Mouse (Mus musculus) ES-Bruce4 (cell line): ENCODE measurements around the gene Mgat3. TPM values are rescaled to one million over a fixed set of nuclear protein-coding genes. Genes with fewer than 3 reads are reported as not detected.
A peak's percentile ranks its signal among the peaks of the same experiment; 100 is the strongest.

ENCODE experiments used
- H3K27ac ChIP-seq: 2 replicates; pipeline ENCODE4 v1.5.1; 2012; ENCODE audit warnings: low read length, inconsistent platforms; ENCODE audit not compliant: insufficient read depth
- H3K27me3 ChIP-seq: 2 replicates; pipeline ENCODE4 v1.6.1; 2012; ENCODE audit warnings: mild to moderate bottlenecking, low read length, inconsistent platforms; ENCODE audit not compliant: control insufficient read depth, poor library complexity, insufficient read depth, severe bottlenecking
- H3K36me3 ChIP-seq: 2 replicates; pipeline ENCODE4 v1.6.1; 2012; ENCODE audit warnings: inconsistent platforms, mild to moderate bottlenecking, low read length, moderate library complexity; ENCODE audit not compliant: control insufficient read depth, poor library complexity, insufficient read depth, severe bottlenecking
- H3K4me1 ChIP-seq: one replicate; pipeline ENCODE4 v1.8.1; 2011; ENCODE audit warnings: low read length; ENCODE audit not compliant: control insufficient read depth, insufficient read depth
- H3K4me3 ChIP-seq: 2 replicates; pipeline ENCODE4 v1.5.1; 2011; ENCODE audit warnings: low read depth, mild to moderate bottlenecking, low read length
- H3K9ac ChIP-seq: 2 replicates; pipeline ENCODE4 v1.6.1; 2012; ENCODE audit warnings: low read depth, mild to moderate bottlenecking, inconsistent platforms; ENCODE audit not compliant: poor library complexity, severe bottlenecking
- H3K9me3 ChIP-seq: replicated peaks from 2 replicates; pipeline ENCODE4 v1.6.1; 2012; ENCODE audit warnings: mild to moderate bottlenecking, low read length, inconsistent platforms; ENCODE audit not compliant: control insufficient read depth, poor library complexity, insufficient read depth, severe bottlenecking
- CTCF ChIP-seq: IDR thresholded peaks from one replicate; pipeline ENCODE4 v1.8.1; 2011; ENCODE audit warnings: low read depth, low read length
- EP300 ChIP-seq: IDR thresholded peaks from 2 replicates; pipeline ENCODE4 v1.6.1; 2011; ENCODE audit warnings: low read depth, low read length; ENCODE audit not compliant: insufficient read depth
- POLR2A ChIP-seq: IDR thresholded peaks from one replicate; pipeline ENCODE4 v1.8.1; 2011; ENCODE audit warnings: low read length; ENCODE audit not compliant: insufficient read depth
- polyA plus RNA-seq: library from polyadenylated mRNA; stranded (reverse); fragments of >200 nt; gene quantifications from 2 replicates; pipeline ENCODE4 v1.2.4, GENCODE M21; 2011; ENCODE audit warnings: low read depth; ENCODE audit not compliant: missing spikeins, insufficient read depth, insufficient read length

Mgat3 gene
- polyA plus RNA-seq, 1 experiment = 6.2 TPM

DNA sequence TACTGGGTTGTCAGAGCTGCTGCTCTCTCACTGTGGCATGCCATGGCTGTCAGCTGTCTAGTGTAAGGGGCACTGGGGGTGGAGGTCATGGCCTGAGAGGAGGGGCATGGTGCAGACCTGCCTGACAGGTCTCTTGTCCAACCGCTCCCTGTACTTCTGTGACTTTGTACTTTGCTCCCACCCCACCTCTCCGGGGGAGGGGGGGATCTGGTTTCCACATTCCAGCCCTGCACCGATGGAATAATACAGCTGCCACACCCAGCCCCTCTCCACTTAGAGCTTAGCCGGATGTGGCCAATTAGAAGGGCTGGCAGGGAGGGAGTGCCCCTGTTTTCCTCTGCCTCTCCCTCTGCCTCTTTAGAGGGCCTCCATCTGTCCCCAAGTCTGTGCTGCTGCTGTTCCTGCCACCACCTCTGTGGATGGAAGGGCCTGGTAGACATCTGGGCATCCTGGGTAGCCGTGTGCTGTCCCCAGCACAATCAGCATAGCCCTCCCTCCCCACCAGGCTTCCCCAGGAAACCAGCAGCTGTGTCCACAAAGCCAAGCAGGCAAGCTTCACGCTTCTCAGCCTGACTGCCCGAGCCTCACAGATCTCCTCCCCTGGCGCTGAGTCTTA is 14.1 kb upstream of the Mgat3 start:
- no peak overlapping the region for H3K9ac ChIP-seq
- H3K36me3 ChIP-seq = no peaks in the 10 kb centered on the region; the same call in 1 of the 2 replicates
- H3K4me1 ChIP-seq = peaks cover 6% of the 10 kb centered on the region
- H3K27me3 ChIP-seq = no peaks in the 10 kb centered on the region
- no peaks in the 10 kb centered on the region for H3K9me3 ChIP-seq
- no peak for TF ChIP-seq CTCF
- peak; percentile 83 for TF ChIP-seq EP300
- no peak overlapping the region for H3K4me3 ChIP-seq
- H3K27ac ChIP-seq = peak overlapping the region; percentile 65

DNA sequence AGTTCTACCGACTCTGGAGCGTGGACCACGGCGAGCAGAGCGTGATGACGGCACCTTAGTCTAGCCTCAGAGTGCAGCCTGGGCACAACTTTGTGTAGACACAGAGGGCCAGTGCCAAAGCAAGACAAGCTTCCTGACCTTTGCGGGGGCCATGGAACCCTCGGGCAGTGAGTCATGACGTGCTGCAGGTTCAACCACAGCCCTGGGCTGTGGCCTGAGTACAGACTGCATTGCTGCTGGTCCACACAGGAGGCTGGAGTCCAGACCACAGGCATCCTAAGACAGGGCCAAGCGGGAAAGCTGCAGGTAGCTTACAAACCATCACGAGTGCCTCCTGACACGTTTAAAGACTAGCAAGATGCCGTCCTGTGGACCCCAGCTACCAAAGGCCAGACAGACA is 13.3 kb upstream of the Mgat3 start:
- Histone ChIP-seq H3K27ac (peak overlapping the region; percentile 65), H3K4me3 (no peak overlapping the region), H3K36me3 (no peaks in the 10 kb centered on the region; the same call in 1 of the 2 replicates), H3K9ac (no peak overlapping the region), H3K9me3 (no peaks in the 10 kb centered on the region), H3K4me1 (peaks cover 6% of the 10 kb centered on the region), H3K27me3 (no peaks in the 10 kb centered on the region)
- TF ChIP-seq POLR2A (no peak), CTCF (no peak), EP300 (no peak)

DNA sequence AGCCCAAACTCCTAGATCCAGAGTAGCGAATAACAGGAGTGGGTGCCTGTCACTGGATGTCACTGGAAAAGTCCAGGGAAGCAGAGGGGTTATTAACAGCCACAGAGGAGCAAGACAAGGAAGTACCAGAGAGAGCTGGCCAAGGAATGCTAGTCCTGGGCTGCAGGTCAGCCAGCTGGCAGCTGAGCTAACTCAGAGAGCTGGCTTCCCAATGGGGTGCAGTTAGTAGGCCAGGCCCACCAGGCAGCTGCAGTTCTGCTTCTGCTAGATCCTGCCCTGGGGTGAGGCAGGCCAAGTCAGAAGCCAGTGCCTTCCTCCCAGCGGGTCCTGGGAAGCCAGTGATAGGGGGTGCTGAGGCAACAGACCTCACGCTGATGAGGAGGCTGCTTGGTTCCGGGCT is 12.8 kb upstream of the Mgat3 start:
- no peaks in the 10 kb centered on the region for H3K27me3 ChIP-seq
- H3K27ac ChIP-seq = no peak overlapping the region
- no peak overlapping the region for H3K9ac ChIP-seq
- no peaks in the 10 kb centered on the region for H3K9me3 ChIP-seq
- H3K4me1 ChIP-seq = peaks cover 6% of the 10 kb centered on the region
- no peaks in the 10 kb centered on the region; the same call in 1 of the 2 replicates for H3K36me3 ChIP-seq
- TF ChIP-seq EP300 (no peak), CTCF (no peak), POLR2A (no peak)
- H3K4me3 ChIP-seq = no peak overlapping the region

DNA sequence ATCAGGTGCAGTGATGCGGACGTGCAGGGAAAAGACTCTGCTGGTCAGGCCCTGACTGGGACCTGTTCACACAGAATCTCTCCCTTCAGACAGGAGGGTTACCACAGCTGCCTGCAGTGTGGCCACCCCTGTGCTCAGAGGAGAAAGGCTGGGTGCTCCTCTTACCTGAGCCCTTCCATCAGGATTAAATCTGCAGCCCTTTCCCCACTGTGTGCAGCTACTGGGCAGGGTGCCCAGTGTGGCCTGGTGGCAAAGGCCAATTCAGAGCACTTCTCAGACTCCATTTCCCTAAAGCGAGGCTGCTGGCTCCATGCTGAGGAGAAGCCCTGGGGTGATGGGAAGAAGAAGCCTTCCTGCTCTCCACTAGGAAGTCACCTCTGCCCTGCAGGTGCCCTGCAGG is 12.3 kb upstream of the Mgat3 start:
- Histone ChIP-seq H3K9ac (no peak overlapping the region), H3K27me3 (no peaks in the 10 kb centered on the region), H3K4me3 (no peak overlapping the region), H3K36me3 (no peaks in the 10 kb centered on the region; the same call in 1 of the 2 replicates), H3K27ac (no peak overlapping the region), H3K9me3 (no peaks in the 10 kb centered on the region), H3K4me1 (peaks cover 6% of the 10 kb centered on the region)
- TF ChIP-seq EP300 (no peak), CTCF (no peak), POLR2A (no peak)

DNA sequence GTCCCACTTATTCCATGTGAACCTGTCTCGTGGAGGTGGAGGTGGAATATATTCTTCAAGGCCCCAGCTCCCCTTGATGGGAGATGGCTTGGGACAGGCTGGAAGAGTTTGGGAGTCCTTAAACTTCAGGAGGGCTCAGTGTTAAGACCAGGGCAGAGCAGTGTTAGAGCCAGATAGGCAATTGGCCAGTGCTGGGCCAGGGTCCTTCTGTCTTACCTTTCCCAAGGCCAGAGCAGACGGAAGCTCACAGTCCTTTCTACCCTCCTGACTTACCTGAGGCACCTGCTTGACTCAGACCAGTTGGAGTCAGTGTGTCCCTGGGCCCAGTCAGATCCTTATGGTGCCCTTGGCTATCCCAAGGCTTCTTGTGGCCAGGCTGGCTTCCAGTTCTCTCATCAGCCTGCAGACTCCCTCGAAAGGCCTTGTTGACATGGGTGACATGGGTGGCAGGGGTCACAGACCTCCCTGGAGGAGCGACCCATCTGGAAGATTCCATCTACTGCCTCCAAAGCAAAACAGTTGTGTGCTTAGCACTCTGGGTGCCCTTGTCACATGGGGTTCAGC is 11.0 kb upstream of the Mgat3 start:
- H3K27ac ChIP-seq = no peak overlapping the region
- H3K4me3 ChIP-seq = no peak overlapping the region
- no peak overlapping the region for H3K9ac ChIP-seq
- no peaks in the 10 kb centered on the region for H3K9me3 ChIP-seq
- TF ChIP-seq EP300 = no peak
- TF ChIP-seq POLR2A = no peak
- TF ChIP-seq CTCF = no peak
- peaks cover 6% of the 10 kb centered on the region for H3K4me1 ChIP-seq
- no peaks in the 10 kb centered on the region; the same call in 1 of the 2 replicates for H3K36me3 ChIP-seq
- H3K27me3 ChIP-seq = no peaks in the 10 kb centered on the region

DNA sequence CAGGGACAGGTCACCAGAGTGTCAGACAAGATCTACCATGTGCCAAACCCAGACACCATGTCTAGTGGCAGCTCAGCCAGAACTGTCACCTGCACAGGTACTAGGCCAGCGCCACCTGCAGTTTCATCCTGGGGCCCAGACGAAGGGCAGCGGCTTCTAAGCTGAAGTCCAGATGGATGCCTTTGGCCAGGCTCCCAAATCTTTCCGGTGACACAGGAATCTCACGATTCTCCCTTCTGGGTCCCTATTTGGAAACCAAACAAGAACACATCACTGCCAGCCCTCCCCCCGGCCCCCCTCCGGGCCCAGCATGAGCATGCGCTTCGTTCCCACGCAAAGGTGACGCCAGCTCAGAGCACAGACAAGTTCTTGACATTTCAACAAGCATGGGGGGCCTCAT is 10.2 kb upstream of the Mgat3 start:
- Histone ChIP-seq H3K27ac (no peak overlapping the region), H3K4me3 (no peak overlapping the region), H3K36me3 (no peaks in the 10 kb centered on the region; the same call in 1 of the 2 replicates), H3K9me3 (no peaks in the 10 kb centered on the region), H3K9ac (no peak overlapping the region), H3K27me3 (no peaks in the 10 kb centered on the region), H3K4me1 (peaks cover 6% of the 10 kb centered on the region)
- no peak for TF ChIP-seq EP300
- TF ChIP-seq CTCF = peak; percentile 28
